Mouse (Mus musculus) embryonic facial prominence, embryonic 11.5 days (tissue): ENCODE measurements around the gene Tnn. TPM values are rescaled to one million over a fixed set of nuclear protein-coding genes. Genes with fewer than 3 reads are reported as not detected.

Experiments used
- ATAC-seq: fragments of 200-750 bp; cut with Nextera tagmentation; replicated peaks from 2 replicates; pipeline ENCODE4 v1.8.0; 2017; ENCODE audit warnings: low read depth; ENCODE audit not compliant: insufficient number of reproducible peaks, low FRiP score, low TSS enrichment
- DNase-seq: peaks from one replicate; pipeline ENCODE4 v3.0.0-alpha.2; 2015; ENCODE audit warnings: low spot score
- H3K27ac ChIP-seq: fragments of 300-500 bp; sonication (generic); replicated peaks from 2 replicates; pipeline ENCODE4 v1.5.1; 2014; ENCODE audit warnings: mild to moderate bottlenecking, low read depth, low read length, control low read depth
- H3K27me3 ChIP-seq: fragments of 300-500 bp; sonication (generic); 2 replicates; pipeline ENCODE4 v1.6.1; 2014; ENCODE audit warnings: mild to moderate bottlenecking, low read length, moderate library complexity, mixed read lengths; ENCODE audit not compliant: control insufficient read depth, insufficient read depth
- H3K36me3 ChIP-seq: fragments of 300-500 bp; sonication (generic); replicated peaks from 2 replicates; pipeline ENCODE4 v1.6.1; 2014; ENCODE audit warnings: low read depth, mild to moderate bottlenecking, low read length, moderate library complexity, mixed read lengths; ENCODE audit not compliant: control insufficient read depth, insufficient read depth
- H3K4me1 ChIP-seq: fragments of 300-500 bp; sonication (generic); 2 replicates; pipeline ENCODE4 v1.6.1; 2014; ENCODE audit warnings: low read length, mixed read lengths; ENCODE audit not compliant: control insufficient read depth, insufficient read depth
- H3K4me2 ChIP-seq: fragments of 300-500 bp; sonication (generic); 2 replicates; pipeline ENCODE4 v1.6.1; 2014; ENCODE audit warnings: low read depth, mild to moderate bottlenecking, control low read depth, low read length, moderate library complexity
- H3K4me3 ChIP-seq: fragments of 300-500 bp; sonication (generic); 2 replicates; pipeline ENCODE4 v1.5.1; 2014; ENCODE audit warnings: low read depth, low read length, control low read depth
- H3K9ac ChIP-seq: fragments of 300-500 bp; sonication (generic); replicated peaks from 2 replicates; pipeline ENCODE4 v1.6.1; 2014; ENCODE audit warnings: mild to moderate bottlenecking, control low read depth, low read length
- H3K9me3 ChIP-seq: fragments of 300-500 bp; sonication (generic); replicated peaks from 2 replicates; pipeline ENCODE4 v1.6.1; 2016; ENCODE audit warnings: mild to moderate bottlenecking, low read length, inconsistent platforms, mixed read lengths; ENCODE audit not compliant: control insufficient read depth
- WGBS: fragments of 180-500 bp; shearing (Covaris S2); extraction: QIAGEN DNeasy Blood & Tissue Kit; methylation state at CpG from one replicate; pipeline ENCODE4 v1.1.7; 2014; 5-methylcytosine and 5-hydroxymethylcytosine counted together
- polyA plus RNA-seq: library from polyadenylated mRNA; unstranded; fragments of >200 nt; fragmentation: Nextera tagmentation; extraction: Ambion mirVana; gene quantifications from 2 replicates; pipeline ENCODE4 v1.2.1, GENCODE M21; 2014

The Tnn gene
- polyA plus RNA-seq, 1 experiment from 2014 or later = 1.6 TPM

- WGBS = 86% methylated on average over 5 of the region's 5 CpGs
- no peaks in the 10 kb centered on the region for H3K4me1 ChIP-seq
- no peak overlapping the region for H3K27ac ChIP-seq
- no peak overlapping the region for H3K9ac ChIP-seq
- H3K4me3 ChIP-seq = no peak overlapping the region
- ATAC-seq (no peak), DNase-seq (no peak)
- no peaks in the 10 kb centered on the region for H3K27me3 ChIP-seq
- H3K36me3 ChIP-seq = no peaks in the 10 kb centered on the region
- no peaks in the 10 kb centered on the region for H3K9me3 ChIP-seq
- no peak overlapping the region for H3K4me2 ChIP-seq
These were observed 98.9 kb downstream of the Tnn start for GRCm38 (mm10) chr1:160054366-160055078.

DNA sequence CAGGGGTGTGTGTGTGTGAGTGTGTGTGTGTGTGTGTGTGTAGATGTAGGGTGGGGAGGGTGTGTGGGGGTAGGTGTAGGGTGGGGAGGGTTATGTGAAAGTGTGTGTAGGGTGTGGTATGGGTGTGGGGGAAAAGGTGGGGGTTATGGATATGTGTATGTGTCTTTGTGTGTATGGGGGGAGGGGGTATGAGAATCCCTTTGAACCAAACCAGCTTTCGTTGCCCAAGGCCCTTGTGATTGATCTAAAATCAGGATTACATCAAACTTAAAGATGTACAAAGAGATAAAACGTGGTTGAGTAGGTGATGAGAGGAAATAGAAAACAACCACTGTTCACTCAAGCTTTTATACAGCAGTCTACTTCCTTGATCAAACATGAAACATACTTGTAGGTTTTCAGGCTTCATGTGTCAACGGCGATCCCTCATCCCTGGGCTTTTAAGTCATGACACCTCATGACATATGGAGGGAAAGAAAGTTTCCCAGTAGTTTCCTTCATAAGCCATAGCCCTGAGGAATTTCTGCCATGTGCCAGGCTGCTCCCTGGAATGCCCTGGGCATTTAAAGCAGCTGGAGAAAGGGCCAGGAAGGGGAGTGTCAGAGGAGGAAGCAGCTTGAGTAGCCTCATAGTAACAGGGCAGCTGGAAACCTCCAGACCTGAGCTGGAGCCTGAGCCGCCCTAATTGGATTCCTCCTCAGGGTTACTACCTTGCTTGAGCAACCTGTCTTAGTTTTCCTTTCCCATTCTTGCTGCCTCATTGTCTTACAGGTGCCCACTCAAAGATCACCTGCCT, 99.7 kb downstream of the Tnn start:
- Histone ChIP-seq H3K27me3 (no peaks in the 10 kb centered on the region), H3K27ac (no peak overlapping the region), H3K9me3 (no peaks in the 10 kb centered on the region), H3K36me3 (no peaks in the 10 kb centered on the region), H3K4me2 (no peak overlapping the region), H3K9ac (no peak overlapping the region), H3K4me3 (no peak overlapping the region), H3K4me1 (no peaks in the 10 kb centered on the region)
- ATAC-seq = no peak
- no peak for DNase-seq
- WGBS = 77% methylated on average over 5 of the region's 5 CpGs

GRCm38 (mm10) chr1:160052556-160053315, 100.6 kb downstream of the Tnn start:
- DNase-seq = no peak
- H3K36me3 ChIP-seq = no peaks in the 10 kb centered on the region
- H3K4me3 ChIP-seq = no peak overlapping the region
- no peaks in the 10 kb centered on the region for H3K4me1 ChIP-seq
- no peaks in the 10 kb centered on the region for H3K9me3 ChIP-seq
- no peak for ATAC-seq
- H3K27me3 ChIP-seq = no peaks in the 10 kb centered on the region
- WGBS = 80% methylated on average over 2 of the region's 2 CpGs
- no peak overlapping the region for H3K27ac ChIP-seq
- H3K4me2 ChIP-seq = no peak overlapping the region
- H3K9ac ChIP-seq = no peak overlapping the region

DNA sequence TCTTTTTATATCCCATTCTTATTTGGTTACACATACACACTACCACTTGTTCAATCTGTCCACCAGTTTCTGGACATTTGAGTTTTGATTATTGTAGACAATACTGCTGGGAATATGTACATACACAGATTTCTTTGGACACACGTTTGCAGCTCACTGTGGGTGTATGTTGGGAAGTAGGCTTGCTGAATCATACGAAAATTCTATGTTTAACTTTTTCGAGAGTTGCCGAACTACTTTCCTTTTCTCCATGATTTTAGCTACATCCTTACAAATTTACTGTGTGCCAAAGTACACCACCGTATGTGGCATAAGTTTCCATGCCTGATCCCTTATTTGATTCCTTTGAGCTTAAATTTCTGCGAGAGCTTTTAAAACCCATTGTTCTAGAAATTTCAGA, 102.5 kb downstream of the Tnn start:
- 92% methylated on average over 6 of the region's 6 CpGs for WGBS

DNA sequence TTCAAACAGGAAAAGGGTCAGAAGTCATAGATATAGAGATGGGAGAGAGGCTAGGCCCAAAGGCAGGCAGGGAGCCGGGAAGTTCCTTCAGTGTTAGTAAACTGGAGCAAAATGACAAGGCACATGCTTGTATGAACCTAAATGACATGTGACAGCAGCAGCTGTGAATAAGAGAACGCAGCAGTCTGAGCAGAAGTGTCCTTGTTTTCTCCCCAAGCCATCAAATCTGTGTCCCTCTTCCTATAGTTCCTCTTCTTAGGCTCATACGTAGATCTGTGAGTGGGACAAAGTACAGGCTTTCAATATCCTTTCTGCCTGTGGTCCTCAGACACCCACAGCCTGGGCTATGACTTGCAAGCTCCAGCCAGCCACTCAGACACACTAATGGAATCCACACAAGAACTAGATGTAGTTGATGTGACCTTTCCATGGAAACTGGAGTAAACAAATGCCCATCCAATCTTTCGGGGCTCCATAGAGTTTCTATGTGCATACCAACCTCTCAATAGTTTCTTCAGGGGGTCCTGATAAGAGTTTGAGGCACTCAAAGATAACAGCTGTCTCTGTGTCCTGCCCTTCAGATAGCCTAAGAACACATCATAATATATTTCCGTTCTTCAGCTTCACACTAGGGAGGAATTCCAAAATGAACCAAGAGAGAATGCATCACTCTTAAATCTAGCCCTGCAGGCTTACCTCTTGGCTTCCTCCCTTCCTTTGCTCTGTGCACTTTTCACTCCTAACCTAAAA, 104.1 kb downstream of the Tnn start:
- H3K36me3 ChIP-seq = no peaks in the 10 kb centered on the region
- no peak for ATAC-seq
- H3K4me3 ChIP-seq = no peak overlapping the region
- no peak overlapping the region for H3K4me2 ChIP-seq
- H3K27ac ChIP-seq = no peak overlapping the region
- no peak for DNase-seq
- H3K9ac ChIP-seq = no peak overlapping the region
- no peaks in the 10 kb centered on the region for H3K4me1 ChIP-seq
- H3K27me3 ChIP-seq = no peaks in the 10 kb centered on the region
- no peaks in the 10 kb centered on the region for H3K9me3 ChIP-seq
- WGBS = 78% methylated on average over 5 of the region's 5 CpGs

More for the DNA sequence above, 102.5 kb downstream of the Tnn start:
- Histone ChIP-seq H3K4me3 (no peak overlapping the region), H3K9me3 (no peaks in the 10 kb centered on the region), H3K9ac (no peak overlapping the region), H3K4me2 (no peak overlapping the region), H3K27me3 (no peaks in the 10 kb centered on the region), H3K4me1 (no peaks in the 10 kb centered on the region), H3K27ac (no peak overlapping the region), H3K36me3 (no peaks in the 10 kb centered on the region)
- DNase-seq = no peak
- ATAC-seq = no peak

GRCm38 (mm10) chr1:160047481-160047931, 105.9 kb downstream of the Tnn start:
- WGBS = 91% methylated on average over 7 of the region's 7 CpGs
- no peaks in the 10 kb centered on the region for H3K4me1 ChIP-seq
- H3K27ac ChIP-seq = no peak overlapping the region
- H3K4me3 ChIP-seq = no peak overlapping the region
- H3K9ac ChIP-seq = no peak overlapping the region
- no peak overlapping the region for H3K4me2 ChIP-seq
- ATAC-seq (no peak), DNase-seq (no peak)
- no peaks in the 10 kb centered on the region for H3K9me3 ChIP-seq
- H3K27me3 ChIP-seq = no peaks in the 10 kb centered on the region
- H3K36me3 ChIP-seq = no peaks in the 10 kb centered on the region

DNA sequence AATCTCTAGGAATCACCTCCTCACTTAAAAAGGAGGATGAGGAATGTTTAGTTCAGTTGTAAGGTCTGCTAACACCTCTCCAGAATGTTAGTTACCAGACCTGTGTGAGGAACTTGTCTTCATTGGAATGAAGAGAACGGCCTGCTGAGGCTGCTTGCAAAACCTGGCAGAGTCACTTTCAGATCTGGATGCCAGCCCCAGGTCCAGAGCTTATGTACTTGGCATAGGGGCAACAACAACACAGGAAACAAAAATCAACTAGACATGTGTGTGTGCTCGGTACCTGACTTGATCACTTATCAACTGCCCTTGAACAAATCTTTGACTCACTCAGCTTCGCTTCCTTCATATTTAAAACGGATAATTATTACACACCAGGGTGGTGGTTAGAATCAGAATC, 106.6 kb downstream of the Tnn start:
- Histone ChIP-seq H3K27me3 (no peaks in the 10 kb centered on the region), H3K4me2 (no peak overlapping the region), H3K36me3 (no peaks in the 10 kb centered on the region), H3K4me3 (no peak overlapping the region), H3K4me1 (no peaks in the 10 kb centered on the region), H3K9ac (no peak overlapping the region), H3K9me3 (no peaks in the 10 kb centered on the region), H3K27ac (no peak overlapping the region)
- WGBS = 89% methylated on average over 4 of the region's 4 CpGs
- ATAC-seq = no peak
- DNase-seq = no peak
